Mouse (Mus musculus) olfactory bulb, adult 2 months (tissue): ENCODE measurements around the gene Capn10.

ENCODE experiments used
- CTCF ChIP-seq: fragments of 200-500 bp; IDR thresholded peaks from 2 replicates; pipeline ENCODE4 v1.5.1; 2012; ENCODE audit warnings: low read depth, mild to moderate bottlenecking, low read length, moderate library complexity; ENCODE audit not compliant: insufficient read depth
- POLR2A ChIP-seq: fragments of 200-500 bp; IDR thresholded peaks from 2 replicates; pipeline ENCODE4 v1.6.1; 2012; ENCODE audit warnings: mild to moderate bottlenecking, low read depth, low read length, moderate library complexity; ENCODE audit not compliant: insufficient read depth

DNA sequence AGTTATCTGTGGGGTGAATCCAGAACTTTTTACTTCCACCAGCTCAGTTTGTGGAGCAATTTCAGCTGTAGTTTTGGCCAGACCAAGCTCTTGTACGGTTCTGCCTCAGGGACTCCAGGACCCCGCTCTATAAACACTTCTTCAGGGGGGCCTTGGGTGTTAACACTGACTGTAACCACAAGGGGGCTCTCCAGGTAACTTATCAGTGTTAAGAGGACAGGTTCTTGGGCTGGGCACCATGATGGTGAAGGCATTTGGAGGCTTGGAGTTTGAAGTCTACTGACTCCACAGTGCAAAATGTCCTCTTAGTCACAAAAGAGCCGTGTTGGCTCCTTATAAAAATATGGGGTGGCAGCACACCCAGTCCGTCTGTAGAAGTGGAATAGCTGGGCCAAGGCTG is 25.1 kb upstream of the Capn10 start:
- TF ChIP-seq CTCF (no peak), POLR2A (no peak)
